Mouse (Mus musculus): ENCODE data around the gene Cbx4. TPM values are rescaled to one million over a fixed set of nuclear protein-coding genes. Genes with fewer than 3 reads are reported as not detected.

Cbx4 gene
- polyA plus RNA-seq, 1 experiment from 2014 or later: 15.2 TPM

- H3K4me1 ChIP-seq: peaks cover 51% of the 10 kb centered on the region
- WGBS: 3% methylated on average over 58 of the region's 58 CpGs
- peaks cover 92% of the 10 kb centered on the region for H3K27me3 ChIP-seq
- peak overlapping the region; percentile 22 for H3K4me3 ChIP-seq
- no peaks in the 10 kb centered on the region for H3K36me3 ChIP-seq
- H3K9me3 ChIP-seq: no peaks in the 10 kb centered on the region
- H3K27ac ChIP-seq (replicated peaks): no peak overlapping the region
- H3K9ac ChIP-seq (replicated peaks): peak overlapping the region; percentile 29; the same call in 1 of the 2 replicates
- H3K4me2 ChIP-seq (replicated peaks): peak overlapping the region; percentile 38
- no peak for ATAC-seq (ENCODE audit: low FRiP score, low read depth)
Observed at GRCm38 (mm10) chr11:119058041-119058995, 27.7 kb downstream of the Cbx4 start.

- no peaks in the 10 kb centered on the region for H3K9me3 ChIP-seq
- H3K27ac ChIP-seq (replicated peaks): 0 out of 2 replicates have a peak overlapping the region, but pooled peaks have one; percentile 80
- H3K27me3 ChIP-seq: peaks cover 94% of the 10 kb centered on the region
- peak overlapping the region; percentile 94; the same call in 1 of the 2 replicates for H3K9ac ChIP-seq (replicated peaks)
- ATAC-seq (ENCODE audit: low FRiP score, low read depth): no peak
- peaks cover 60% of the 10 kb centered on the region for H3K4me1 ChIP-seq
- H3K36me3 ChIP-seq: no peaks in the 10 kb centered on the region
- H3K4me3 ChIP-seq: peak overlapping the region; percentile 61
- H3K4me2 ChIP-seq (replicated peaks): peak overlapping the region; percentile 97
- 2% methylated on average over 9 of the region's 9 CpGs for WGBS
Observed at GRCm38 (mm10) chr11:119057291-119057690, 28.7 kb downstream of the Cbx4 start.

GRCm38 (mm10) chr11:119056301-119057211 is 29.5 kb downstream of the Cbx4 start:
- Histone ChIP-seq H3K27me3 (peaks cover 94% of the 10 kb centered on the region), H3K36me3 (no peaks in the 10 kb centered on the region), H3K4me2 (replicated peaks) (peak overlapping the region; percentile 97), H3K27ac (replicated peaks) (peak overlapping the region; percentile 80), H3K9me3 (no peaks in the 10 kb centered on the region), H3K9ac (replicated peaks) (peak overlapping the region; percentile 94), H3K4me1 (peaks cover 67% of the 10 kb centered on the region), H3K4me3 (peak overlapping the region; percentile 61)
- peak; percentile 17; the same call in 1 of the 2 replicates for ATAC-seq (ENCODE audit: low FRiP score, low read depth)
- WGBS: under 1% methylated on average over 61 of the region's 65 CpGs

- peaks cover 94% of the 10 kb centered on the region for H3K27me3 ChIP-seq
- no peak overlapping the region for H3K27ac ChIP-seq (replicated peaks)
- peak overlapping the region; percentile 61 for H3K4me3 ChIP-seq
- H3K36me3 ChIP-seq: no peaks in the 10 kb centered on the region
- H3K9me3 ChIP-seq: no peaks in the 10 kb centered on the region
- H3K4me1 ChIP-seq: peaks cover 67% of the 10 kb centered on the region
- ATAC-seq (ENCODE audit: low FRiP score, low read depth): no peak
- H3K4me2 ChIP-seq (replicated peaks): peak overlapping the region; percentile 97
- 2% methylated on average over 31 of the region's 32 CpGs for WGBS
- peak overlapping the region; percentile 35; the same call in 1 of the 2 replicates for H3K9ac ChIP-seq (replicated peaks)
Observed at GRCm38 (mm10) chr11:119055571-119056131, 30.4 kb downstream of the Cbx4 start.

GRCm38 (mm10) chr11:119054351-119055345 is 31.4 kb downstream of the Cbx4 start:
- 3% methylated on average over 47 of the region's 47 CpGs for WGBS
- Histone ChIP-seq H3K9ac (replicated peaks) (peak overlapping the region; percentile 63), H3K9me3 (no peaks in the 10 kb centered on the region), H3K4me1 (peaks cover 67% of the 10 kb centered on the region), H3K4me2 (replicated peaks) (peak overlapping the region; percentile 69), H3K36me3 (no peaks in the 10 kb centered on the region), H3K27ac (replicated peaks) (peak overlapping the region; percentile 88), H3K4me3 (peak overlapping the region; percentile 61), H3K27me3 (peaks cover 94% of the 10 kb centered on the region)
- no peak for ATAC-seq (ENCODE audit: low FRiP score, low read depth)

GRCm38 (mm10) chr11:119053738-119054350 is 32.2 kb downstream of the Cbx4 start:
- no peaks in the 10 kb centered on the region for H3K9me3 ChIP-seq
- H3K4me1 ChIP-seq: peaks cover 65% of the 10 kb centered on the region
- H3K27ac ChIP-seq (replicated peaks): peak overlapping the region; percentile 88
- H3K9ac ChIP-seq (replicated peaks): peak overlapping the region; percentile 63
- peak overlapping the region; percentile 69 for H3K4me2 ChIP-seq (replicated peaks)
- peak overlapping the region; percentile 36 for H3K4me3 ChIP-seq
- 1% methylated on average over 33 of the region's 35 CpGs for WGBS
- ATAC-seq (ENCODE audit: low FRiP score, low read depth): peak; percentile 21; the same call in 1 of the 2 replicates
- H3K36me3 ChIP-seq: no peaks in the 10 kb centered on the region
- H3K27me3 ChIP-seq: peaks cover 94% of the 10 kb centered on the region

- Histone ChIP-seq H3K27ac (replicated peaks) (peak overlapping the region; percentile 88), H3K9me3 (no peaks in the 10 kb centered on the region), H3K4me1 (peaks cover 64% of the 10 kb centered on the region), H3K36me3 (no peaks in the 10 kb centered on the region), H3K4me3 (peak overlapping the region; percentile 36), H3K9ac (replicated peaks) (peak overlapping the region; percentile 63), H3K4me2 (replicated peaks) (peak overlapping the region; percentile 69), H3K27me3 (peaks cover 94% of the 10 kb centered on the region)
- peak; percentile 92 for ATAC-seq (ENCODE audit: low FRiP score, low read depth)
- under 1% methylated on average over 42 of the region's 42 CpGs for WGBS
Observed at GRCm38 (mm10) chr11:119053257-119053670, 32.8 kb downstream of the Cbx4 start.

GRCm38 (mm10) chr11:119052661-119053256 is 33.3 kb downstream of the Cbx4 start:
- Histone ChIP-seq H3K4me1 (peaks cover 64% of the 10 kb centered on the region), H3K4me3 (peak overlapping the region; percentile 36), H3K36me3 (no peaks in the 10 kb centered on the region), H3K9me3 (no peaks in the 10 kb centered on the region), H3K4me2 (replicated peaks) (peak overlapping the region; percentile 69), H3K27ac (replicated peaks) (peak overlapping the region; percentile 88), H3K9ac (replicated peaks) (peak overlapping the region; percentile 39), H3K27me3 (peaks cover 94% of the 10 kb centered on the region)
- WGBS: 2% methylated on average over 13 of the region's 13 CpGs
- no peak for ATAC-seq (ENCODE audit: low FRiP score, low read depth)

GRCm38 (mm10) chr11:119051927-119052660 is 33.9 kb downstream of the Cbx4 start:
- H3K27me3 ChIP-seq: peaks cover 94% of the 10 kb centered on the region
- no peak overlapping the region for H3K4me3 ChIP-seq
- H3K9me3 ChIP-seq: no peaks in the 10 kb centered on the region
- H3K4me2 ChIP-seq (replicated peaks): no peak overlapping the region
- no peak for ATAC-seq (ENCODE audit: low FRiP score, low read depth)
- peak overlapping the region; percentile 16; the same call in 1 of the 2 replicates for H3K9ac ChIP-seq (replicated peaks)
- no peaks in the 10 kb centered on the region for H3K36me3 ChIP-seq
- WGBS: 3% methylated on average over 15 of the region's 15 CpGs
- peak overlapping the region; percentile 88 for H3K27ac ChIP-seq (replicated peaks)
- peaks cover 64% of the 10 kb centered on the region for H3K4me1 ChIP-seq
